In genomic region chr2:39065400-39065987, GRCm38 (mm10) we compare ENCODE assay signal across 8 mouse cellular contexts. TPM values are rescaled to one million over a fixed set of nuclear protein-coding genes. Genes with fewer than 3 reads are reported as not detected.
DNase-seq lines count a peak whose midpoint lies in the region; ATAC-seq and TF ChIP-seq lines count a peak whose summit lies in the region.

TSS of gene Golga1 (minus strand) at chr2:39065541.

- ATAC-seq in forebrain, embryonic 13.5 days: peak; percentile 98
- ATAC-seq in liver, postnatal 0 days: peak; percentile 97
- peak; percentile 99 for ATAC-seq in neural tube, embryonic 14.5 days (ENCODE audit: low read depth)

- DNase-seq in c-Kit-positive CD71-positive TER-119-positive erythroid progenitor cells, embryonic 14.5 days (ENCODE audit: low spot score): peak; percentile 88
- peak; percentile 94 for DNase-seq in heart, postnatal 10 days
- peak; percentile 63 for DNase-seq in large intestine, adult 2 months (ENCODE audit: low read depth, low spot score)
- DNase-seq in liver, postnatal 0 days: peak; percentile 93
- peak; percentile 93 for DNase-seq in testis, postnatal 10 days (ENCODE audit: low spot score)

- peak within 1 kb of the TSS; percentile 87 for H3K4me2 ChIP-seq in forebrain, embryonic 13.5 days
- peak within 1 kb of the TSS; percentile 87 for H3K4me2 ChIP-seq in liver, postnatal 0 days (ENCODE audit: low read depth, low read length)
- H3K4me2 ChIP-seq in neural tube, embryonic 14.5 days (ENCODE audit: low read depth, low read length): peak within 1 kb of the TSS; percentile 72

- peak within 1 kb of the TSS; percentile 94 for H3K4me3 ChIP-seq in E14TG2a.4 (replicated peaks; ENCODE audit: low read length)
- peak within 1 kb of the TSS; percentile 91 for H3K4me3 ChIP-seq in forebrain, embryonic 13.5 days
- H3K4me3 ChIP-seq in liver, postnatal 0 days (ENCODE audit: low read depth, low read length): peak within 1 kb of the TSS; percentile 84
- H3K4me3 ChIP-seq in neural tube, embryonic 14.5 days (ENCODE audit: low read depth, low read length): peak within 1 kb of the TSS; percentile 88

- H3K9me3 ChIP-seq in E14TG2a.4 (ENCODE audit: low read length): no peaks in the 10 kb centered on the region
- no peaks in the 10 kb centered on the region for H3K9me3 ChIP-seq in forebrain, embryonic 13.5 days (replicated peaks)
- no peaks in the 10 kb centered on the region for H3K9me3 ChIP-seq in liver, postnatal 0 days (ENCODE audit: low read length)
- no peaks in the 10 kb centered on the region for H3K9me3 ChIP-seq in neural tube, embryonic 14.5 days (ENCODE audit: control insufficient read depth, low read length)

- H3K27me3 ChIP-seq in E14TG2a.4 (ENCODE audit: insufficient read depth, low read length): no peaks in the 10 kb centered on the region
- no peaks in the 10 kb centered on the region for H3K27me3 ChIP-seq in forebrain, embryonic 13.5 days
- H3K27me3 ChIP-seq in liver, postnatal 0 days (ENCODE audit: insufficient read depth, low read length): no peaks in the 10 kb centered on the region
- H3K27me3 ChIP-seq in neural tube, embryonic 14.5 days (ENCODE audit: control insufficient read depth, insufficient read depth, low read length): no peaks in the 10 kb centered on the region

- H3K36me3 ChIP-seq in E14TG2a.4 (ENCODE audit: insufficient read depth, low read length): peaks cover 18% of the 10 kb centered on the region
- H3K36me3 ChIP-seq in forebrain, embryonic 13.5 days (ENCODE audit: poor library complexity, severe bottlenecking): peaks cover 20% of the 10 kb centered on the region; the same call in 1 of the 2 replicates
- H3K36me3 ChIP-seq in liver, postnatal 0 days (replicated peaks; ENCODE audit: insufficient read depth, low read length): peaks cover 6% of the 10 kb centered on the region
- peaks cover 9% of the 10 kb centered on the region for H3K36me3 ChIP-seq in neural tube, embryonic 14.5 days (ENCODE audit: control insufficient read depth, insufficient read depth, low read length)

- WGBS in forebrain, embryonic 13.5 days: under 1% methylated on average over 50 of the region's 50 CpGs
- WGBS in large intestine, adult 2 months: under 1% methylated on average over 50 of the region's 50 CpGs
- under 1% methylated on average over 50 of the region's 50 CpGs for WGBS in liver, postnatal 0 days (ENCODE audit: insufficient replicate concordance)
- under 1% methylated on average over 50 of the region's 50 CpGs for WGBS in neural tube, embryonic 14.5 days

- H3K27ac ChIP-seq in forebrain, embryonic 13.5 days: peak within 1 kb of the TSS; percentile 83
- H3K27ac ChIP-seq in liver, postnatal 0 days (ENCODE audit: low read depth): peak within 1 kb of the TSS; percentile 96
- H3K27ac ChIP-seq in neural tube, embryonic 14.5 days (ENCODE audit: low read depth, low read length): peak within 1 kb of the TSS; percentile 64

- no peak for TF ChIP-seq CTCF in E14TG2a.4 (conservative IDR thresholded peaks at IDR 0.05; ENCODE audit: low read length)
- TF ChIP-seq CTCF in liver, postnatal 0 days (IDR thresholded peaks at IDR 0.05; ENCODE audit: low read depth): peak; percentile 6

- TF ChIP-seq EP300 in liver, postnatal 0 days (IDR thresholded peaks at IDR 0.05; ENCODE audit: low read depth): no peak

- peaks cover 11% of the 10 kb centered on the region for H3K4me1 ChIP-seq in E14TG2a.4 (replicated peaks; ENCODE audit: low read depth, low read length)
- peaks cover 8% of the 10 kb centered on the region for H3K4me1 ChIP-seq in forebrain, embryonic 13.5 days
- peaks cover 7% of the 10 kb centered on the region for H3K4me1 ChIP-seq in liver, postnatal 0 days (ENCODE audit: insufficient read depth)
- H3K4me1 ChIP-seq in neural tube, embryonic 14.5 days (ENCODE audit: control insufficient read depth, insufficient read depth, low read length): peaks cover 4% of the 10 kb centered on the region; the same call in 1 of the 2 replicates

- intact Hi-C loops in heart, postnatal 10 days (cut with DNase I): loop anchor here (2.0 kb wide), 1 partner anchor 125 kb away; the partner anchor contains the start of gene Scai

- peak within 1 kb of the TSS; percentile 94 for H3K9ac ChIP-seq in forebrain, embryonic 13.5 days
- H3K9ac ChIP-seq in liver, postnatal 0 days (replicated peaks): peak within 1 kb of the TSS; percentile 94
- peak within 1 kb of the TSS; percentile 79 for H3K9ac ChIP-seq in neural tube, embryonic 14.5 days (replicated peaks; ENCODE audit: low read depth, low read length)

RNA-seq across cellular contexts. Expression of gene Golga1, which starts in this region (rescaled TPM):
- 38.2 and 38.3 TPM in 2 replicates for polyA plus RNA-seq in forebrain, embryonic 13.5 days (2015; fragmentation: Nextera tagmentation; extraction: Ambion mirVana)
- 10 to 100 TPM; 21.0 to 22.5 TPM for total RNA-seq in heart, postnatal 10 days (2021)
- 13.7 and 20.5 TPM in 2 replicates for polyA plus RNA-seq in large intestine, adult 2 months (2012; rRNA removed)
- polyA plus RNA-seq in liver, postnatal 0 days (2015; fragmentation: Nextera tagmentation; extraction: Ambion mirVana): 7.5 and 9.9 TPM in 2 replicates
- 34.6 and 34.9 TPM in 2 replicates for polyA plus RNA-seq in neural tube, embryonic 14.5 days (2014; fragmentation: Nextera tagmentation; extraction: Ambion mirVana)

Comparison
In these comparisons a context has a peak if more than half of its experiments do, and no peak if none do; other contexts are left out.
1. Peak in every context shown above with its lines: DNase-seq, ATAC-seq, H3K4me3 ChIP-seq and H3K27ac ChIP-seq.